Mouse (Mus musculus) cerebellum, postnatal 36 days (tissue): ENCODE measurements at regions not wholly inside any gene's neighbourhood (a gene's known extent, or its start where the extent isn't known, plus 50 kb on each side); places are given as distances from the start of the nearest gene placed in this dataset.

Source experiments
- DNase-seq, 2 experiments: peaks; one replicate each; pipeline ENCODE4 v3.0.0; 2021 to 2022; ENCODE audit warnings: mixed read lengths in 2 of 2

DNA sequence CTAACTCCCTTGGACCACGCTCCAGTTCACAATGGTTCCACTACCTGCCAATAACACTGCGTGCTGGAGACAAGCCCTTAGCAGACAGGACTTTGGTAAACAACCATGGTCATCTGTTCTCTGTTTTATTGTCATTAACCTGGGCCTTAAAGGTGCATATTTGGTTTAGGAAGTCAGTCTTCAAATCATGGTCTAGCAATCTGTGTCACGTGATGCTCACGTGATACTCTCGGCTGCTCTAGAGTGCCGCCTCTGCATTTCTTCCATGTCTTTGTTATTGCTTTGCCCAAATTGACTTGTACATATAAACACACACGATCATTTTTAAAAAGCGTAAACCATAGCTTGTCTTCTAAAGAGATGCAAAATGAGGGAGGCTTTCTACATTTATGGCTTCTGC is 139.8 kb upstream of the 4930535I16Rik start:
- DNase-seq = no peak

DNA sequence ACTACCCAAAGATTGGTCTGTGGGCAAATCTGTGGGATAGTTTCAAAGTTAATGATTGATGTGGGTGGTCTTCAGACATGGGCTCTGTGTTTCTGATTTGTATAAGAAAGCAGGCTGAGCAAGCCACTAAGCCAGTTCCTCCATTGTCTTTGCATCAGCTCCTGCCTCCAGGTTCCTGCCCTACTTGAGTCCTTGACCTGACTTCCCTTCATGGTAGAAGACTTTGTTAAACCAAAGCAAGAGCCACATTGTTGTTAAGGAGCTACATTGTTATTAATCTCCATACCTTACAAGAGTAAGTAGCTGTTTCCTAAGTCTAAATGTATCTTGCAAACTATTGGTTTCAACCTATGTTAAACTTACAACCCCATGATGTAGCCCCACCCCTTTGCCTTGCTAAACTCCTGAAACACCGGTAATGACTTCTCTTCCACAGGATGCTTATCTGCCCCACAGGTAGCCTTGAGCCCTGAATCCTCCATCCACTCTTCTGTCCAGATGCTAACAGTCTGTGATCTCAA is 136.5 kb upstream of the 4930535I16Rik start:
- DNase-seq = no peak

DNA sequence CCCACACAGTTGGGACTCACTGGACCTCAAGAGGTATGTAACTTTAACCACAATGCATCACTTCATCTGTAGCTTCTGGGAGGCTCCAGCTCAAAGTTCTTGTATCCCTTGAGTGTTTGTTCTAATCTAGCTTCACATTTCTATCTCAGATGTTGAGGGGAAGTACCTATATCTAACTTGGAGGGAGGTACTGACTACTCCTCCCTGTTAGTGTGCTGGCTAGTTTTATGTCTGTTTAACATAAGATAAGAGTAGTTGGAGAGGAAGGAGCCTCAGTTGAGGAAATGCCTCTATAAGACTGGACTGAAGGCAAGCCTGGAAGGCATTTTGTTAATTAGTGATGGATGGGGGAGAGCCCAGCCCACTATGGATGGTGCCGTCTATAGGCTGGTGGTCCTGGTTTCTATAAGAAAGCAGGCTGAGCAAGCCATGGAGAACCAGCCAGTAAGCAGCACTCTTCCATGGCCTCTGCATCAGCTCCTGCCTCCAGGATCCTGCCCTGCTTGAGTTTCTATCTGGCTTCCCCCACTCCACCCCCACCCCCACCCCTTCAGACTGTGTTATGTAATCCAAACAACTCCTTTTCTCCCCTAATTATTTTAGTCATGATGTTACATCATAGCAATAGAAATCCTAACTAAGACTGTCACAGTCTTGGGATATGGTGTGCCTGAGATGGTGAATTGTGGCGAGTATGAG is 135.7 kb upstream of the 4930535I16Rik start:
- DNase-seq = no peak

DNA sequence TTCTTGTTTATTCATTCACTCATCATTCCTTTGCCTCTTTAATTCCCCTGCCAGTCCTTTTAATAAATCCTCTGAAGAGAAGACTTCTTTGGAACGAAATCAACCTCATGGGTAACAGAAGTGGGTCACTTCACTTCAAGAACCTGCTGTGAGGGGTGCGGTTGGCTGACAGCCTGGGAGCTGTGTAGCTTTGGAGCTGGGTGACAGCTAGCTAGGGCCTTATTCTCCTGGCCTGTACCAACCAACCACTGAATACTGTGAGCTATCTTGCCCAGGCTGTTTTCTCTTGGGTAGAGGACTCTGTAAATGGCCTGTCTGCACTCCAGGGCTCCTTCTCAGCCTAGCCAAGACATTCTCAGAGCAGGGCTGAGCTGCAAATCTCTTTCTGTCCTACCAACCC is 134.6 kb upstream of the 4930535I16Rik start:
- DNase-seq = no peak

DNA sequence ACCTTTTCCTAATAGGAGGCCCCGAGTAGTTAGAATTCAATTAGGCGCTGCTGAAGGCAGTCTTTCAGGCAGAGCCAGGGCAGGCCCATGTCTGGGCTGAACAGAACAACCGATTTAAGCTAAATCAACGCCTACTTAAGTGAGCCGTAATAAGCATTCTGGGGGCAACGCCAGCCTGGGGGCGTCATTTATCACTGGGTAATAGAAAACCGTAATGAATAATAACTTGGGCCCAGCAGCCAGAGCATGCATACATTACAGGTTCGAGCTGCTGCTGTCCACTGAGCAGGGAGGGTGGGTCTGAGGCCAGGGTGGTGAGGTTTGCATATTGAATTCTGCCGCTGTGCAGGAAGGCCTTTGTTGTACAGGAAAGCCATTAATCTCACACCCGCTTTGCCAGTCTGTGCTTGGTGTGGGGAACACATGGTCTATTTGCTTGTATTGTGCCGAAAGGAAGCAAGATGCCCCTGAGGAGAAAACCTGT is 130.6 kb upstream of the 4930535I16Rik start:
- DNase-seq = no peak

DNA sequence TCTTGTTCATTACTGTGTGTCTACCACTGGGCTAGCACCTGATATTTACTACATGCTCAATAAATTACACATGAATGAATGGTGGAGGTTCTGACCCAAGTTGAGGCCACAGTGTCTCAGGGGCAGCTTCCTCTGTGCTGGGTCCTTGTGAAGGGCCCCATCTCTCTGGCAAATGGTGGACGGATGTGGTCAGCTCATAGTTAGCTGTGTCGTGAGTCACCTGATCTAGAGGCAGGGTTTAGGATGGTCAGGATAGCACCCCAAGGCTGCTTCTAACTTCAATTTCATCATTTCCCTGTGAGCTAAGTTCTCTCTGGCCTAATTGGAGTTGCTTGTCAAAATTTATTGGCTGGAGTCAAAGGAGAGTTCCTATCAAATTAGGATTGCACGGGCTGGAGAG is 130.1 kb upstream of the 4930535I16Rik start:
- no peak for DNase-seq

DNA sequence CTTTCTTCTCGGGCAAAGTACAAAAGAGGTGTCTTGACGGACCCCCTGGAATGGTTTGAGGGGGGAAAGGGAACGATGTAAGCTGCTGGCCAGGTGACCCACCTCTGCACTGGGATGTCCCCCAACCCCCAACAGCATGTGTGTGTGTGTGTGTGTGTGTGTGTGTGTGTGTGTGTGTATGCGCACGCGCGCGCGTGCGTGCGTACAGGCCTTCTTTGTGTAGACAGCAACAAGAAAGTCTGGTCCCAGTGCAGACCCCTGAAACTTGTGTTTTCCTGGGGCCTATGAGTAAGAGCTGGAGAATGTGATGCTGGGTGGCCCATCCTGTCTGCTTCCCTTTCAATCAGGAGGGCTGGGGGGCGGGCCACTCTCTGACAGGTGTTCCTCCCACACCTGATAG is 118.7 kb upstream of the 4930535I16Rik start:
- DNase-seq = no peak

DNA sequence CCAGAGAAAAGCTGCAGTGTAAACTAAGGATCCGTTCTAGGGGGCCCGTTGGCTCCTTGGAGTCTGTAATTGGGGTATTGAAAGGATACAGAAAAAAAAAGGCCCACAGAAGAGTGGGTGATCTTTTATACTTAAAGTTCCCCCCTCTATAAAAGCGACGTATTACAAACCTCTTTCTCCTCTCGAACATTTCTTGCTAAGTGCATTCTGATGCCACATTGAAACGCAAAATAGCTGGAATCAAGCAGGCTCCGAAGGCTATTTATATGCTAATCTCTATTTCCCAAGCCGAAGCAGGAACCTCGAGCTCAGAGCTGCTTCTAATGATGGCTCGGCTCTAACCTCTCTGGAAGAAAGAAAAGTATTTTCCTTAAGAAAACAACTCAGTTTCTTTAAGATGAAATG is 117.8 kb upstream of the 4930535I16Rik start:
- DNase-seq = no peak

DNA sequence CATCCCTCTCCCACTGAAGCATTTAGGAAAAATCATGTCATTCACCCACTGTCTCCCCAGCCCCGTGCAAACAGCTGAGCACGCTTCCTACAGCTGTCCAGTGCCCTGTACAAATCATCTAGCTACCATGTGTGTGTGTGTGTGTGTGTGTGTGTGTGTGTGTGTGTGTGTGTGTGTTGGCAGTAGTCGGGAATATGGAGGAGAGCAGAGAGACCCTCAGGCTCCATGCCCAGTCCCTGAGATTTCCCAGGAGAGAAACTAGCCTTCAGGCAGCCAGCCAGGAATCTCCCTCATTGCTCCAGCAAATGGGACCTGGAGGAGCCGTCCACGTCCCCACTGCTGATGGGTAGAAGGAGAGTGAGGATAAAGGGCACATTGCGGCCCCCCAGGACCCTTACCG is 117.4 kb upstream of the 4930535I16Rik start:
- no peak for DNase-seq

DNA sequence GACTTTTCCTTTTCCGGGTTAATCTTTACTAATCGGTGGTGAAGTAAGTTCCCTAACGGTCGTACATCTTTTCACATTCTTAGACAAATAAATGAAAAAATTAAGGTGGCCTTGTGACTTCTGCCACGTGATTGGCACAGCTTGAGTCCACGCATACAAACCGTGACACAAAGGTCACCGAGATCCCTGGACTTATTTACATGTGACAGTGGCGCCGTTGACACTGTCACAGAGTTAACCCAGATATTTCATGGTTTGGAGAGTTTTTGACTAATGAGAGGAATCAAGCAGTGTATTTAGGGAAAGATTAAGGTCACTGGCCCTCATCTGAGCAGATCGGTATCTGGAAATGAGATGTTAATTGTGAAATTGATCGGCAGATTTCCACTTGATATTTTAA is 110.2 kb upstream of the 4930535I16Rik start:
- DNase-seq = no peak

DNA sequence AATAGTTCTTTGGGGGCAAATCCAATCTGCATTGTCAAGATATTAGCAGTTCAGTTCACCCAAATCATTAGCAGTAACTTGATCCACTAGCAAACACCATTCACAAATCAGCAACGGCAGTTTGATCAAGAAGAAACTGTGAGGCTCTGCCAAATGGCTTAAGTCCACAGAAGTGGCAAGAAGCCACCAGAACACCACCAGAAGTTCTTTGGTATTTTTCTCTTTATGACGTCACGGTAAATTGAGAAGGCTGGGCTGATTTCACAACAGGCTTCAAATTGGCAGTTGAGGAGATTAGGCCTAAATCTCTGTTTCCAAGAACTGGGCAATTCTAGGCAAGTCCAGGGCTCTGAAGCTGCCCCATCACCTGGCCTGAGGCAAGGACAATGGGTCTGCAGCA is 98.6 kb upstream of the 4930535I16Rik start:
- DNase-seq = no peak

DNA sequence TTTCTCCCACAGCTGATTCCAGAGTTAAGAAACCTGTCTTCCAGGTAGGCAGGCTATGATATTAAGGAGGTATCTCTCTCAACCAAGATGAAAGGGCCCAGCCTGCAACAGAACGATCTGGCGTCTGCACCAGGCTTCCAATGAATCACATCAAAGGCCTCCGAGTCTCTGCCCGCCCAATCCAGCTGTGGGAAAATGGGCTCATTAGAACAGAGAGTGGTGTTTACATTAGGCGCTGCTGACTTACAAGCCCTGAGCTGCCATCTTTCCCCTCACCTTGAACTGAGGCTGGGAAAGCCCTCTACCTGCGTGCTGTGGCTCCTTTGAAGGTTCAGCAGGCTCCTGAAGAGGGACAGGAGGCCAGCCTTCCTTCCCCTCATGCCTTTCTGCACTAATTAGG is 97.5 kb upstream of the 4930535I16Rik start:
- no peak for DNase-seq

DNA sequence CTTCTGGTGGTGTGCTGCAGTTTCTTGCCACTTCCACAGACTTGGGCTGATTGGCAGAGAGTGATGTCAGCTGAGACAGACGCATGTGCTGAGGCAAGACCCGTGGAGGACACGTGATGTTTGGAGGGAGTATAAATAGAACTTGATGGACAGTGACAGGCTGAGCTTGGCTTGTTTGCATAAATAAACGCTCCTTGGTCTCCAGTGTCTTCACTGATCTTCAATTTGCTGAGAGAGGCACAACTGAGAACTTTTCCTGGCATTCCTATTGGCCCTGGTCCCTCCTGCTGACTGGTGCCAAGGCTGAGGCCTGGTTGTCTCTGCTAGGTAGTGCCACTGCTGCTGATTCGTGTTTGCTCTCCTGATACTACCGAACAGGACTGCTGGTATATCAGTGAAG is 94.6 kb upstream of the 4930535I16Rik start:
- DNase-seq = no peak

DNA sequence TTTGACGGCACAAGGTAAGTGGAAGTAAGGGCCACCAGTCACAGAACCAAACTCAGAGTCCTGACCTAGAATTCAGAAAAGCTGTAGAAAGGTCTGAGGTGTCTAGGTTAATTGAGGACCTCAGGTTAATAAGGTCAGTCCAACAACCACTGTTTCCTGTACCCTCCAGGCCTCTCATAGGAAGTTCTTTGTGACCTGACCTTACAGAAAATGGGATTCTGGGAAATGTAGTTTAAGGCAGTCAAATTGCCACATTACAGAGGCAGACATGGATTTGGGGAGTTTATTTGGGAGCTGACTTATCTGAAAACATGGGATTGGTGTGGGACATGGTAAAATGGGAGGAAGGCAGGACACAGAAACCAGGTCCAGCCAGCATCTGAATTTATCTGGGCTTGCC is 90.9 kb upstream of the 4930535I16Rik start:
- DNase-seq = no peak

DNA sequence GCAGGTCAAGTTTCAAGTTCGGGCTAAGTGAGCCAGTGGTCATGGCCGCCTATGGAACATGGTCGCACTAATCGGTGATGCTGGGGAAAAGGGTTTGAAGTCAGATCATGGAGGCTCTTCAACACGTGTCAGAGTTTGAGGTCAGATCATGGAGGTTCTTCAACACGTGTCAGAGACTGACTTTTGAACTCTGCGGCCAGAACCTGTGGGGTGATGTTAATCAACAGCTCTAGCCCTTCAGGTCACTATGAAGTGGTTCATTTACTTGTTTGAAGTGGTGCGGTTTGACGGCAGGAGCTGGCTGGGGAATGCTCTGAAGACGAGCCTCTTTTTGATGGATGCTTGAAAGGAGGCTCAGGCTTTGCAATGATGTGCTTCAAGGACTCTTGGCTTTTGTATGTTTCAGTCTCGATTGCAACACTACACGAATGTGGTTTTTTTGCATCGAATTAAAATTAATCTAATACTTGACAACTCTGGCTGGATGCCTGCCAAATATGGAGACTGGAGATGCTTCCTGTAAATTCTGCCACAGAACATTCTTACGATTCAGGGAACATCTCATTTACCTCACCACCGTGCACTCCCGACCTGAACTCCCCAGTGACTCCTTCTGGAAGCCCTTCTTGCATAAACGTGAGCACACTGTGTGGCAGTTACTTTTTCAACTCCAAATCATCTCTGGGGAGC is 87.9 kb upstream of the 4930535I16Rik start:
- no peak for DNase-seq

DNA sequence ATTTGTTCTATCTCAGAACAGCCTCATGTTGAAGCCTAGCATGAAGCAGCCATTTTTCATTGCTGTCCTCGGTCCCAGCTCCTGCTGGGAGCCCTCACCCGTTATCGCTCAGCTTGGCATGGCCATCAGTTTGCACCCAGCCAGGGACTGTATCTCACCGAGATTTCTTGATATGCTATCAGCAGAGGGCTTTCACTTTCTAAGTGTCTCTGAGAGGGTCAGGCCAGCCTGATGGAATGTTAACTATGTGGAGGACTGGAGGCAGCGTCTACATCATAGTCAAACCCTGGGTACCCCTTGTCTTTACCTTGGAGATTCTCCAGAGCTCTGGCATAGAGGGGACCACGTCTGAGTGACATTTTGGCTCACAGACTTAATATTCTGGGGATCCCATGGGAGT is 84.9 kb upstream of the 4930535I16Rik start:
- DNase-seq = no peak

DNA sequence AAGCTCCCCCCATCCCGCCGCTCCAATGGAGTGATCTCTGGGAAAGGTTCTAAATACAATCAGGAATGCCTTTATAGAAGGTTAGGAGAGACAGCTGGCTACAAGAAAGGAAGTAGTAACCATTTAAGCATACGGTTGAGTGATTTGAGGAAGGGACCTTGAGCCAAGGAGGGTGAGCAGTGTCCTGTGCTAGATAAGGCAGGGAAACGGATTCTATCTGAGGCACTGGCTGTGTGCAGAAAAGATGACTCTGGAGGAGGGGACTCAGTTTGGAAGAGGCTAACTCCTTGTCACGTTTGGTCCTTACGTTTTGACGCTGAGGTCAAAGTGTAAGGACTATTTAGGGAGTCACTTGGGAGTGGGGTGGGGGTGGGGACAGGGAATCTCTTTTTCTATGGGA is 84.3 kb upstream of the 4930535I16Rik start:
- no peak for DNase-seq

DNA sequence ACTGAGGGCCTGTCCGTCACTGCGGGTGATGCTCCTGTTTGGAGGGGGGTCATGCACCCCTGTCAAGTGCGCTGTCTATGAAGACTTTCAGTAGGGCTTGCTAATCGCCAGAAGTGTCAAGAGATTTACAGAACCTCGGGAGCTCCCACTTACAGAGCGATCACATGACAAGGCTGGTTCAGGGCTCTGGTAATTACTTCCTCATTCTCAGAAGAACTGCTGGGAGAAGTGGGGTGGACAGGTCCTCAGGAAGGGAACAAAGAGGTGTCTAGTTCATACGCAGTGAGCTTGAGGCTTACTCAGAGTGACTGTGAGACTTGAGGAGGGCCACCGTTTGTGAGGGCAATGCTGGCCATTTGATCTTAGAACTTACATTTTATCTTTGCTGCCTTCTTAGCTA is 78.0 kb upstream of the 4930535I16Rik start:
- DNase-seq = no peak

DNA sequence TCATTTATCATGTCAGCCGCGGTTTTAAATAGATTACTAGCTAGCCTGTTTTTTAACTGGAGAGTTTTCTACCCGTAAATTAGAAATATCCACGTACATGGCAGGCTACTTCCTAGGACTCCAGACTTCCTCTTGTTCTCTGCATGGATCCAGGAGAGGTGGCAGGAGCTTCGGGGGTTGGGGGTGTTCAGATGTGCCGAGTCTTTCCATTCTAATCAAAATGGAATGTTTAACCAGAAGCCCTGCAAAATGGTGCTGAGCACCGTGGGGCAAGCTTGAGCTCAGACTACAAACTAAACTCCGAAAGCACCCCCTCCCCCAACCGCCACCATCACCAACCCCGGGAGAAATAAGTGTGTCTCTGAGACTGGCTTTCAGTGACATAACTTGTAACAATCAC is 73.4 kb upstream of the 4930535I16Rik start:
- no peak for DNase-seq

DNA sequence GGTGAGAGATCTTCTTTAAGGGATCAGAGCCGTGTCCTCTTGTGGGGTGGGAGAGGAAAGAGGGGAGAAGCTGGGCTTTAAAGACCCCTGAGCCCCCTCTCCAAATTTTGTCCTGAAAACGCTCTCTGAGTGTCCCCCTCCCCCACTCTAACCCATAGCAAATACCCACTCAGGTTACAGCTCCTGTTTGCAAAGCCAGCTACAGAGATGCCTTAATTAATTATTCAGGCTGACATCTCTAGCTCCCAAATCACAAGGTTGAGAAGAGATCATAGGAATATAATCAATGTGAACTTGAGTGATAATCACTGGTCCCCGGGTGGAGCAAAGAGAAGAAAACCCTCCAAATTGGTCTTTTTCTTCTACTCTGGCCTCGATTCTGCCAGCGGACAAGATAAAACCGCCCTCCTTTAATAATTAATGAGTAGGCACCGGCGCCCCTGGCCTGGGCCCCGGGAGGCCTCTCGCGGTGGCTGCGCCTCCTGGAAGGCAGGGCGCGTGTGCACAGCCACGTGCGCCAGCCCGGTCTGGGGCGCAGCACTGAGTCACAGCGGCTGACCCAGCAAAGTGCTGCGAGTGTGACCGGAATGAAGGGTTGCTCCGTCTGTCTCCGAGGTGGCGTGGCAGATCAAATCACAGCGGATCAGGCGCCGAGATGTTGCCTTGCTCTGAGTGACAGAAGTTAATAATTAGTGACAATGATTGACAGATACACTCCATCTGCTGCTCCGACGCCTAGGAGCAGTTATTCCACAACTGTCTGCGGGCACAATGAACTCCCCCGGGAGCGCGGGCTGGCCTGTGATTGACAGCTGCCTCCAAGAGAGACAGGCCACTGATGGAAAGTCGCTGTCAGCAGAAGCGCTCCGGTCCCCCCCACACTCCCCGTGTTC is 72.7 kb upstream of the 4930535I16Rik start:
- peak in 1 of 2 experiments; percentile 6 for DNase-seq
